Mouse (Mus musculus): ENCODE data around the gene Fyco1.

The Fyco1 gene

GRCm38 (mm10) chr9:123740799-123741198, 110.9 kb downstream of the Fyco1 start:
- no peak for DNase-seq (ENCODE audit: low spot score in 2 of 2)
